Mouse (Mus musculus): ENCODE measurements around the gene St6galnac3. TPM values are rescaled to one million over a fixed set of nuclear protein-coding genes. Genes with fewer than 3 reads are reported as not detected.
"Not testable (repeated sequence)": the region's sequence is repeated elsewhere in the genome, so short reads cannot be mapped to it uniquely, and the experiment has no call there.

St6galnac3 gene
- polyA plus RNA-seq, 1 experiment, result 3.2 TPM

- WGBS, result 75% methylated on average over 12 of the region's 12 CpGs
- no peak overlapping the region for H3K27ac ChIP-seq (ENCODE audit: insufficient read depth, low read depth, low read length)
- H3K27me3 ChIP-seq (replicated peaks; ENCODE audit: control insufficient read depth, insufficient read depth, low read length), result no peaks in the 10 kb centered on the region
- no peak for TF ChIP-seq CTCF (conservative IDR thresholded peaks at IDR 0.05; ENCODE audit: insufficient read depth, insufficient read length, low read depth, low read length)
- no peak for TF ChIP-seq POLR2A (IDR thresholded peaks at IDR 0.05; ENCODE audit: low read depth, low read length)
- no peak for DNase-seq
- H3K4me3 ChIP-seq (ENCODE audit: insufficient read depth, low read depth, low read length), result no peak overlapping the region
- H3K36me3 ChIP-seq (ENCODE audit: control insufficient read depth, insufficient read depth, low read length), result no peaks in the 10 kb centered on the region
- H3K4me1 ChIP-seq (ENCODE audit: control insufficient read depth, insufficient read depth, low read length), result no peaks in the 10 kb centered on the region
These were observed 328.5 kb downstream of the St6galnac3 start for GRCm38 (mm10) chr3:153396375-153397068.

- WGBS, result 91% methylated on average over 5 of the region's 5 CpGs
- Histone ChIP-seq H3K36me3 (ENCODE audit: control insufficient read depth, insufficient read depth, low read length) (no peaks in the 10 kb centered on the region), H3K4me1 (ENCODE audit: control insufficient read depth, insufficient read depth, low read length) (no peaks in the 10 kb centered on the region), H3K27ac (ENCODE audit: insufficient read depth, low read depth, low read length) (no peak overlapping the region), H3K27me3 (replicated peaks; ENCODE audit: control insufficient read depth, insufficient read depth, low read length) (no peaks in the 10 kb centered on the region), H3K4me3 (ENCODE audit: insufficient read depth, low read depth, low read length) (no peak overlapping the region)
- no peak for DNase-seq
- TF ChIP-seq POLR2A (IDR thresholded peaks at IDR 0.05; ENCODE audit: low read depth, low read length), result no peak
- no peak for TF ChIP-seq CTCF (conservative IDR thresholded peaks at IDR 0.05; ENCODE audit: insufficient read depth, insufficient read length, low read depth, low read length)
These were observed 329.6 kb downstream of the St6galnac3 start for GRCm38 (mm10) chr3:153395351-153395750.

- 95% methylated on average over 4 of the region's 4 CpGs for WGBS
- no peaks in the 10 kb centered on the region for H3K4me1 ChIP-seq (ENCODE audit: control insufficient read depth, insufficient read depth, low read length)
These were observed 330.2 kb downstream of the St6galnac3 start for GRCm38 (mm10) chr3:153394751-153395150.

GRCm38 (mm10) chr3:153394224-153394623, 330.8 kb downstream of the St6galnac3 start:
- no peak for DNase-seq
- Histone ChIP-seq H3K27ac (ENCODE audit: insufficient read depth, low read depth, low read length) (no peak overlapping the region), H3K4me3 (ENCODE audit: insufficient read depth, low read depth, low read length) (no peak overlapping the region), H3K4me1 (ENCODE audit: control insufficient read depth, insufficient read depth, low read length) (no peaks in the 10 kb centered on the region), H3K36me3 (ENCODE audit: control insufficient read depth, insufficient read depth, low read length) (no peaks in the 10 kb centered on the region), H3K27me3 (replicated peaks; ENCODE audit: control insufficient read depth, insufficient read depth, low read length) (no peaks in the 10 kb centered on the region)
- WGBS, result 81% methylated on average over 9 of the region's 9 CpGs
- no peak for TF ChIP-seq POLR2A (IDR thresholded peaks at IDR 0.05; ENCODE audit: low read depth, low read length)
- no peak for TF ChIP-seq CTCF (conservative IDR thresholded peaks at IDR 0.05; ENCODE audit: insufficient read depth, insufficient read length, low read depth, low read length)

More at GRCm38 (mm10) chr3:153394751-153395150, 330.2 kb downstream of the St6galnac3 start:
- no peak overlapping the region for H3K27ac ChIP-seq (ENCODE audit: insufficient read depth, low read depth, low read length)
- no peak overlapping the region for H3K4me3 ChIP-seq (ENCODE audit: insufficient read depth, low read depth, low read length)
- TF ChIP-seq CTCF (conservative IDR thresholded peaks at IDR 0.05; ENCODE audit: insufficient read depth, insufficient read length, low read depth, low read length) (no peak), POLR2A (IDR thresholded peaks at IDR 0.05; ENCODE audit: low read depth, low read length) (no peak)
- no peaks in the 10 kb centered on the region for H3K36me3 ChIP-seq (ENCODE audit: control insufficient read depth, insufficient read depth, low read length)
- H3K27me3 ChIP-seq (replicated peaks; ENCODE audit: control insufficient read depth, insufficient read depth, low read length), result no peaks in the 10 kb centered on the region
- DNase-seq, result no peak

- WGBS, result 97% methylated on average over 1 of the region's 1 CpGs
- H3K4me1 ChIP-seq (ENCODE audit: control insufficient read depth, insufficient read depth, low read length); H3K4me3 ChIP-seq (ENCODE audit: insufficient read depth, low read depth, low read length); H3K27me3 ChIP-seq (replicated peaks; ENCODE audit: control insufficient read depth, insufficient read depth, low read length); H3K36me3 ChIP-seq (ENCODE audit: control insufficient read depth, insufficient read depth, low read length); DNase-seq; H3K27ac ChIP-seq (ENCODE audit: insufficient read depth, low read depth, low read length): not testable (repeated sequence)
These were observed 333.5 kb downstream of the St6galnac3 start for GRCm38 (mm10) chr3:153391451-153391850.

GRCm38 (mm10) chr3:153384651-153385050, 340.3 kb downstream of the St6galnac3 start:
- not testable (repeated sequence) for H3K36me3 ChIP-seq (ENCODE audit: control insufficient read depth, insufficient read depth, low read length); H3K4me1 ChIP-seq (ENCODE audit: control insufficient read depth, insufficient read depth, low read length); H3K27me3 ChIP-seq (replicated peaks; ENCODE audit: control insufficient read depth, insufficient read depth, low read length); H3K4me3 ChIP-seq (ENCODE audit: insufficient read depth, low read depth, low read length); DNase-seq; H3K27ac ChIP-seq (ENCODE audit: insufficient read depth, low read depth, low read length)
- WGBS, result 94% methylated on average over 5 of the region's 5 CpGs

- no peak for DNase-seq
- no peak overlapping the region for H3K4me3 ChIP-seq (ENCODE audit: insufficient read depth, low read depth, low read length)
- H3K36me3 ChIP-seq (ENCODE audit: control insufficient read depth, insufficient read depth, low read length), result no peaks in the 10 kb centered on the region
- no peaks in the 10 kb centered on the region for H3K27me3 ChIP-seq (replicated peaks; ENCODE audit: control insufficient read depth, insufficient read depth, low read length)
- no peak overlapping the region for H3K27ac ChIP-seq (ENCODE audit: insufficient read depth, low read depth, low read length)
- TF ChIP-seq POLR2A (IDR thresholded peaks at IDR 0.05; ENCODE audit: low read depth, low read length) (no peak), CTCF (conservative IDR thresholded peaks at IDR 0.05; ENCODE audit: insufficient read depth, insufficient read length, low read depth, low read length) (no peak)
- 100% methylated on average over 2 of the region's 2 CpGs for WGBS
- H3K4me1 ChIP-seq (ENCODE audit: control insufficient read depth, insufficient read depth, low read length), result no peaks in the 10 kb centered on the region
These were observed 341.3 kb downstream of the St6galnac3 start for GRCm38 (mm10) chr3:153383656-153384055.
